Mouse (Mus musculus) olfactory bulb, adult 2 months (tissue): ENCODE data around the gene Parpbp.

Experiments
- CTCF ChIP-seq: fragments of 200-500 bp; IDR thresholded peaks from 2 replicates; pipeline ENCODE4 v1.5.1; 2012; ENCODE audit warnings: low read depth, mild to moderate bottlenecking, low read length, moderate library complexity; ENCODE audit not compliant: insufficient read depth
- POLR2A ChIP-seq: fragments of 200-500 bp; IDR thresholded peaks from 2 replicates; pipeline ENCODE4 v1.6.1; 2012; ENCODE audit warnings: mild to moderate bottlenecking, low read depth, low read length, moderate library complexity; ENCODE audit not compliant: insufficient read depth

DNA sequence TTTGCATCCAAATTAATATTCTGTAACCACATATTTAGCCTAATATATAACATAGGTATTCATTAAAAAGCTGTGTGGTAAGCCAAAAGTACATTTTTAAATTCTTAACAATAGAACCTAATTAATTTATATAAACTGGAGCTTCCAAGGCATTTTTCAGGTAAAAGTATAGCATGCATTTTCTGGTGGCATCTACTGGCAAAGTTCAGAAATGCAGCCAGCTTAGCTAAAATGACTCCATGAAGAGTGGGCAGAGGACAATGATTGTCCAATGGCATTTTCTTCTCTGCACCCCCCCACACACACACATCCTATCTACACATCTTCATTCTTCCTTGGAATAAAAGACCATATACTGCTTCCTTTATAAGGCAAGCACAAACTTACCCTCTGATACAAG lies 27.0 kb downstream of the Parpbp start:
- TF ChIP-seq CTCF (no peak), POLR2A (no peak)
